Mouse (Mus musculus) heart, adult 11 months (tissue): ENCODE results near the gene Acot1.
A peak's percentile ranks its signal among the peaks of the same experiment; 100 is the strongest.

Experiments
- DNase-seq: peaks from one replicate; pipeline ENCODE4 v3.0.0; 2022

Gene Acot1

GRCm38 (mm10) chr12:84064621-84065020 lies 55.3 kb downstream of the Acot1 start:
- DNase-seq: peak; percentile 86

DNA sequence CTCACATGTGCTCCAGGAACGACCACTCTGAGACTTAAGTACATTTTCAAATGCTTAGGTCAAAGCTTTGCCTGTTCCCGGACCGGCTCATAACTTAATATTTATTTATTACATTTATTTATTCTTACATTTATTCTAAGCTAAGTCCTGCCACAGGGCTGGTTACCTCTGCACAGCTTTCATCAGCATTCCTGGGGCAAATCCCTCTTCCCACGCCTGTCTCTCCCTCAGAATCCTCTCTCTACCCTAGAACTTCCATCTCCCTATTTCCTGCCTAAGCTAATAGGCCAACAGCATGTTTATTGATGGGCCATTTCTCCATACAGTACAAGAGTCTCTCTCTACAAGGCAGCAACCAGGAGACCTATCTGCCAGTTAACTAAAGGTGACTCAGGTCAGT lies 58.5 kb downstream of the Acot1 start:
- peak; percentile 74 for DNase-seq
